Mouse (Mus musculus): ENCODE measurements around the gene Mfsd2a.

- TF ChIP-seq CTCF (conservative IDR thresholded peaks at IDR 0.05; ENCODE audit: insufficient read depth, insufficient read length, low read depth, low read length): no peak
- no peak for TF ChIP-seq POLR2A (IDR thresholded peaks at IDR 0.05; ENCODE audit: low read depth, low read length)
Observed at GRCm38 (mm10) chr4:122998537-122999262, 37.7 kb upstream of the Mfsd2a start.

All from kidney, adult 2 months (tissue).